Mouse (Mus musculus) left cerebral cortex, postnatal 10 days (tissue): ENCODE measurements at regions not wholly inside any gene's neighbourhood (a gene's known extent, or its start where the extent isn't known, plus 50 kb on each side); places are given as distances from the start of the nearest gene placed in this dataset.
A peak's percentile ranks its signal among the peaks of the same experiment; 100 is the strongest.

Experiments
- DNase-seq, 2 experiments: peaks; one replicate each; pipeline ENCODE4 v3.0.0; 2021 to 2022; ENCODE audit warnings: low spot score in 2 of 2, mixed read lengths in 1 of 2; ENCODE audit errors: extremely low spot score in 1 of 2
- intact Hi-C: fragments of 180-260 bp; cut with DNase I; formaldehyde crosslinking; loops from one replicate; pipeline ENCODE4 v1.15.1; 2025

DNA sequence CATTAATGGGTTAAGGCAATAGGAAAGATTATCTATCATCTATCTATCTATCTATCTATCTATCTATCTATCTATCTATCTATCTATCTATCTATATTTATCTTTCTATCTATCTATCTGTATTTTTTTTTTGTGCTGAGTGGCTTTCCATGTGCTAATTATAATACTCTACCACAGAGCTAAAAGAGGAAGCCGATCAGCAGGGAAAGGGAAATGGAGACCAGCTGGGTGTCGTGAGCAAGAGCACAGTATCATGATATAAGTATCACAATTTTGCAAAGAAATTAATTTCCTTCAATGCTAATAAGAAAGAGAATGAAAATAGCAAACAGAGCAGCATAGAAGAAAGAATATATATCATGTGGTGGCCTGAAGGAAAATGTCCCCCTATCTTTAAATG is 69.6 kb downstream of the Cldn1 start:
- intact Hi-C loops: no loop called here
- no peak for DNase-seq

DNA sequence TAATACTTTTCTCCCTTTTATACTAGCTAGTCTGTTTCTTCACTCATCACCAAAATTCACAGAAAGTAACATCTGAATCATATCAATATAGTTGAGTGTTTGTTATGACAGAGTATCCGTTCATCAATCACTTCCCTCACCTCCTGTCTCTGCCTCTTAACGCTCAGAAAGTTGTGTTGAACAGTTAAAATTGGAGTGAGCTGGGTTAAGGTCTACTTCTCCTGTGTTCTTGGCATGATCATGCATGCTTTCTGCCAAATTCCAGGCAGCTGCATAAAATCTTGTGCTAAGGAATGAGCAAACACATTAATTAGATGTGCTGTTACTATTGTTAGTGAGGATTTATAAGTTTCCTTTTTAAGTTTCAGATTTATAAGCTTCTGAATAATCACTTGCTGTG is 79.9 kb downstream of the Cldn1 start:
- DNase-seq: no peak
- intact Hi-C loops: no loop called here

DNA sequence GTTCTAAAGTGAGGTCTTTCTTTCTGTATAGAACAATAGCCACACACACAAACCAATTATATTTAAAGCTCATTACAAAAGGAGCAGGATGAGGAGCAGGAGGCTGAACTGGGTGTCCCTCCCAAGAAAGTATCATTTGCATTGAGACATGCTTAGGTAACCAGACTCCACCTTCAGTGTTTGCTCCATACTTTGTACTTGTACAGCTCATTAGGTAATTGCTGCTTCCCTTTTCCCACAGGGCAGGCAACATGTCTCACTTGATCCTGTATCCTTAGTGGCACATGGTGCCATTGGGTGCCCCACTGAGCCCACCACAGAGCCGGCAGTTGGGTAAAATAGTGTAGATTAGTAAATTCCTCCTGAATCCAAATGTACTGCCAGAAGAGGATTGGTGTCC is 86.0 kb downstream of the Cldn1 start:
- intact Hi-C loops: no loop called here
- no peak for DNase-seq

DNA sequence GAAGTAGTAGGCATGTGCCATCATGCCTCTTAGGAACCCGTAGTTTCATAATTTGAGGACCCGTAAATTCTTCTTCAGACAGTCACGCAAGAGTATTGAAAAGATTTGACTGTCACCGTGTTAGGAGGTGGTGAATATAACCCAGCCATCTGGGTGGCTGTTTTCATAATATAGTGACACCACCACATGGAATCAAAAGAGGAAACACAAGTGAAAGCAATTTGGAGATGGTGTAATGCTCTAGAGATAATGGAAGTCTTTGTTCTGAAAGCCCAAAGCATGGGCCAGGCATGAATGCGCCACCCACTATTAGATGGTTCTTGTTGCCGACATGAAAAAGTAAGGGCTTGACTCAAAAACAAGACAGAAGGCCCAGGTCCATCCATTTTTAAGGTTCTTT is 86.9 kb downstream of the Cldn1 start:
- no peak for DNase-seq
- intact Hi-C loops: no loop called here

DNA sequence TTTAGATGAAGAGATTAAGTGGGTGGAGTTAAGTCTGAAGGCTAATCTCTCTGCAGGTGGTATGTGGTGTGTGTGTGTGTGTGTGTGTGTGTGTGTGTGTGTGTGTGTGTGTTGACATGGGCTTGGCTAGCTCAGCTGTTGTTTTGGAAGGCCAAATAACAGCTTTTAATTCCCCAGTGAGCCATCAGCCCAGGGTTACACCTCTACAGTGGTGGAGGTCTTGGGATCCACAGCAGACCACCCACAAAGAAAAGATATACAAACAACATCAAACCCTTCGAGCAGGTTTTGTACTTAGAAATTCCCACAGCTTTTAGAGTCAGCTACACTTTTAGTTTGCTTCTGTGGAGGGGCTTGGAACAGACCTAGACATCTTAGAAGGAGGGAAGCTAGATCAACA is 89.2 kb downstream of the Cldn1 start:
- intact Hi-C loops: no loop called here
- DNase-seq: no peak

DNA sequence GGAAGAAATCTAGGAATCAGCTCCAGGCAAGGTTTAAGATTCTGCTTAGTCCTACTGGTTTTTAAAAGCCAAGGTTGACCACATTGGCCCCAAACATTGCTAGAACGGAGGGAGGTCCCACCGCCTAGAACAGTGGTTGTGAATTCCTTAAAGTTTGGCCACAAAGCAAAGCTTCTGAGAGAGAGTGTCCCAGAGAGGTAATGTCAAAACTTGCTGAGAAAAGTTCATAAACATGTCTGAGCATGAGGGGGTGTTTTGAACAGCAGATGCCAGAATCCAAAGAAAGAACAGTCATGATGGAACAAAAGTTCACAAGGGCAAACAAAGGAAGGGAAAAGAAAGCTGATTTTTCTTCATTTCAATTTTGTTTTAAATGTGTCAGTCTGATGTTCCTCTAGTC is 90.1 kb downstream of the Cldn1 start:
- DNase-seq: no peak
- intact Hi-C loops: no loop called here

DNA sequence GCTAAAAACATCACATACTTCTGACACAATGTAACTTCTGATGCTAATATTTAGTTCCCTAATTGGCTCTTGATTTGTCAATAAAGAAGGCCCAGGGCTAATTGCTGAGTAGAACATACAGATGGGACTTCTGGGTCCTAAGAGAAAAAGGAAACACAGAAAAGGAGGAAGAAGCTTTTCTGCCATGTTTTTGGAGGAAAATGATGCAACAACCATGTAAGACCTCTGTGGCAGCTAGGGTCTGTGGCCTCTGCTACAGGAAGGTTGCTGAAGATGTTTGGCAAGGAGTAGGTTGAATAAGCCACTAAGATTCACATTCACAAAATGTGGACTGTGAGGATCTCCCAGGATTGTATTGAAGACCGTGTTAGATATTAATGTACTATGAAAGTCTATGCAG is 94.9 kb downstream of the Cldn1 start:
- DNase-seq: no peak
- intact Hi-C loops: no loop called here

DNA sequence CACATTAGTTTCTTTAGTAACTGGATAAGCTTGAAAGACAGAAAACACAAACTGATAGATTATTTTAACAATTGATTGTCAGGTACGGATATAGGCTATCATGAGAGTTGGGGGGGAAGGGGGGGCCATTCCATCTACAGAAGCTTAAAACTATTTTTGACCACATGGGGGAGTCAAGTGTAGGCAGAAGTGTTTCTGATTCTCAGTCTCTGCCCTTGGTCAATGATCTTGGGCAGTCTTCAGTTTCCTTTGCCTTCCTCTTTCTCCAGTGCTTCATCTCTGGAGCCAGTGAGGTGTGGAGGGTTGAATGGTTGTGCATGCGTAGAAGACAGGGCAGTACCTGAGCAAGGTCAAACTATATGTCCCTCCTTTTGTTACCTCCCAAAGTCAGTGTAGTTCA is 118.8 kb downstream of the Cldn1 start:
- no peak for DNase-seq
- intact Hi-C loops: no loop called here

DNA sequence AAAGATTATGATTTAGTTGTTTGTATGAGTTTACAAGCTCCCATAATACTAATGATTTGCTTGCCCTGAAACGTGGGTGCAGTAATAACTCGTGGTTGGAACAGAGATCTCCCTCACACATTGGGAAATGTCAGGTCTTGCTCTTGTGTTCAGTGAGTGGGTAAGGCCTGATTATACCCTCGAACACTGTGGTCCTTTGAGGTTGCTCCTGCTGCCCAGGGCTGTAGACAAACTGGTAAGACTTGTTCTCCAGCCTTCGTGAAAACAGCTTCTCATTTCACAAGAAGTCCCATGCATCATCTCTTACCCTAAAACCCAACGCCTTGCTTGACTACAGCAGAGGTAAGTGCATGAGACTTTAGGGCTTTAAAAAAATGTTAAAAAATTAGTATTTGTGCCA is 119.9 kb downstream of the Cldn1 start:
- DNase-seq: no peak
- intact Hi-C loops: no loop called here

DNA sequence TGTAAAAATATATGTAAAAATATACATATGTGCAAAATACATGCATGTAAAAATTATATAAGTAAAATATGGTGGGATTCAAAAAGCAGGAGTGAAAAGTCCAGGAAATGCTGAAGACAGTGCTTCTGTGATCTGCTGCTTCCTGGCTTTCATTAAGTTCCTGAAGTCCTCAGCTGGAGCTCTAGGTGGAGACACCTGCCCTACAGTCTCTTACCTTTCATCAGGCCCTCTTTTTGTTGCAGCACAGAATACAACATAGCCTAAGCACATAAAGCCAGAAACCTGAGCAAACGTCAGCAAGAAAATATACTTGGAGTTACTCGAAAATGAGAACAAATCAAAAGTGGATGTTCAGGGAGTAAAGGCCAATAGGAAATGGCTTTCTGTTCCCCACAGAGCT is 120.6 kb downstream of the Cldn1 start:
- no peak for DNase-seq
- intact Hi-C loops: no loop called here

DNA sequence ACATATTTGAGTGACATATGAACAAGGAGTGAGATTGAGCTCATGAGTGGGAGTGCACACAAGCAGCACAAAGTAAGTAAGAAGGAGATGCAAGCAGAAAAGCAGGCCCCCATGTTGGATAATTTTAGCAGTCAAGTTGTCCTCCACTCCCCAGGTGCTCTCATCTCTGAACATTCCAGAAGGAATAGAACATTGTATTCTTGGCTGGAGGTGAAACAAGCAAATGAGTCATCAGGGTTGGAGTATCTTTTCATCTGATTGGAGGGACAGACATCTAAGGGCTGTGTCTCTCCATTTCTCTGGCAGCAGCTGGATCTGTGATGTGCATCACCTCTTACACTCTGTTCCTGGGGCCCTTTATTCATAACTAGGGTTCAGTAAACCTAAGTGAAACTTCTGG is 122.7 kb downstream of the Cldn1 start:
- intact Hi-C loops: no loop called here
- DNase-seq: no peak

DNA sequence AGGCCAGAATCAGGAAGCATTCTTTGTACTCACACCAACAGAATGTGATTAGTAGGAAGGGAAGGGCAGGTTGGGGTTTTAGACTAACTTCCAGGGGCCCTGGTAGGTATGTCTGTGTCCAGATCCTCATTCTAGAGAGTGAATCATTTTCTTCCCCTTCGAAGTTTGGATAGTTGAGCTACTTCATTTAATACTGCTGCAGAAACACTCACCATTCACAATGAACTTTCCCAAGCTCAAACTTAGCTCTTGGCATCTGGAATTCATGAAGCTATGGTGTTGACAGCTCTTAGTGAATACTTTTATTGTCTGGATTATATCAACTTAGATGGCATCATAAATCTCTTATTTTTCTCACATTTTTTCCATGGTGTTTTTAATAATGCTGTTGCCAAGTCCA is 123.7 kb downstream of the Cldn1 start:
- no peak for DNase-seq
- intact Hi-C loops: no loop called here

DNA sequence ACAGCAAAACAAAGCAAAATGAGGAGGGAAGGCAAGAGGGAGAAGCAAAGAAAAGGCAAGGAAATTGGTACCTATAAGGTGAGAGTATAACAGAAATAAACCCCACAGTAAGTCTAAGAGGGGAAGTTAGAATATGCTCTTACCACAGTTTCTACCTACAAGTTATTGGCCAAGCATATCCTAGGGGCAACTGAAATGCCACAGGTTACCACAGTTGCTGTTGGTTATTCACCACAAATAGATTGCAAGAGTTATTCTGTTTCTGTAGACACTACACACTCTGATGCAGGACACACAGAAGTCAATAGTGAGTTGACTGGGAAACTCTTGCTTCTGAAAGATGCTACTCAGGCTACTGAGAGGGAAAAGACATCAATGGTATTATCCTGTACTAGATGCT is 129.7 kb upstream of the P3h2 start:
- intact Hi-C loops: loop anchor here (10.0 kb wide), 3 partner anchors 290 to 1220 kb away; partner anchors contain the start of gene Tmem207
- no peak for DNase-seq

DNA sequence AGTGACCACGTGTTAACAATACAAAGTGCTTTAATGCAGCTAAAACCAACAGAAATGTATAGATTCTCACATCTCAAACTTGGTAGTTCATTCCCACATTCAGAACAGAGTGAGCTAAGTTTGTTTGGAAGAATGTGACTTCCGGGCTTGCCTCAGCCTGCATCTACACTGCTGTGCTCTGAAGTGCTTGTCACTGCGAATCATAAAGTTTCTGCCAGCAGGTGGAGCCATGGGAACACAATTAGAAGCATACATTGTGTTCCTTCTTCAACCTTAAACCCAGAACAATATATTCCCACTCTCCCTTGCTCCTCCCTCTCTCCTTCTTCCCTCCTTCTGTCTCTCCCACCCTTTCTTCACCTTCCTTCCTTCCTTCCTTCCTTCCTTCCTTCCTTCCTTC is 128.5 kb upstream of the P3h2 start:
- DNase-seq: peak; percentile 80 to 87
- intact Hi-C loops: loop anchor here (1.0 to 10.0 kb wide), 5 partner anchors 137 to 1221 kb away; partner anchors contain the start of genes Cldn1 and Tmem207

DNA sequence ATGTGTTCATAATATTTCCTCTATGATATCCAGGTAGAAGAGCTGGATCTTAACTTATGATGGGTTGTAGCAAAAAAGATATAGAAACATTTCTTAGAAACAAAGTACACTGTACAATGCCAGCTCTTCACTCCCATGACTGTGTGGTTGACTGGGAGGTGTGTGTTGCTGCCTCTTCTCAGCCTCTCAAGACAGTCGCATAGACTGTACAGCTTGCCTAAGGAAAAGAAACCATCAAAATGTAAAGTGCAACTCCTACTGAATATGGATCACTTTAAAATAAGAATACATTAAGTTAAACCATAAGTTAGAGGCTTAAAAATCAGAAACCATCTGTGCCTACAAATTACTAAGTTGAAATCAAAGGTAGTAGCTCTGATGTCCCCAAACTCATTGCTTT is 125.5 kb upstream of the P3h2 start:
- intact Hi-C loops: loop anchor here (5.0 to 10.0 kb wide), 4 partner anchors 294 to 1224 kb away; partner anchors contain the start of gene Tmem207
- DNase-seq: no peak

DNA sequence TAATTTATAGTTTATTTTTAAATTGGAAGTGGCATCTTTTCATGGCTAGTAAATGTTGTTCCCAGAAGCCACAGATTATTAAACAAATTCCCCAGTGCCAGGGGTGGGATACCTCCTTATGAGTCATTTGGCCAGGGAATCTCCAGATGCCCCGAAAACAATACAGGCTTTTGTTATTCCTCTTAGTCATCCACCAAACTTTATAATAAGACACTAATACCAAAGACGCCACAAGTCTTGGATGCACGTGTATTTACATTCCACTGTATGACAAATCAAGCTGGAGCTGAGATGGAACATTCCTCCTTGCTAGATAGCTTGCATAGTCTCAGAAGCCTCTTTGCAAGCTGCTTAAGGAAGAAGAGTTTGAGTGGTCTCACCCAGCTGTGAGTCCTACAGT is 105.8 kb upstream of the P3h2 start:
- DNase-seq: no peak
- intact Hi-C loops: no loop called here

DNA sequence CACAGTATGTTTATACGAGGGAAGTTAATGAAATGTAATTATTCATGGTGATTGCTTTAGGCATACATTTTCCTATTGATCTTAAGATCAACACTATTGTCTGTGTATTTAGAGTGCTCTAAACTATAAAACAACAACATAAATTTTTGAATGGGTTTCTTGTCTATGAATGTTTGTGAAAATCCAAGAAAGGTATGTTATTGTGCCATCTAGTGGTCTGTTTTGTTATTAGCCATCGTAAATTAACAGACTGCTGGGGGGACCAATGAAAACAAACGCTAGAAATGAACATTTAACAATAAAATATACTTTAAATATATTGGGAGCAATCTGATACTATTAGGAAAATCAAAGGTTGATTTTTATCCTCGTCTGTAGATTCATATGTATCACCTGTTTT is 93.5 kb upstream of the P3h2 start:
- DNase-seq: peak in 1 of 2 experiments; percentile 20

DNA sequence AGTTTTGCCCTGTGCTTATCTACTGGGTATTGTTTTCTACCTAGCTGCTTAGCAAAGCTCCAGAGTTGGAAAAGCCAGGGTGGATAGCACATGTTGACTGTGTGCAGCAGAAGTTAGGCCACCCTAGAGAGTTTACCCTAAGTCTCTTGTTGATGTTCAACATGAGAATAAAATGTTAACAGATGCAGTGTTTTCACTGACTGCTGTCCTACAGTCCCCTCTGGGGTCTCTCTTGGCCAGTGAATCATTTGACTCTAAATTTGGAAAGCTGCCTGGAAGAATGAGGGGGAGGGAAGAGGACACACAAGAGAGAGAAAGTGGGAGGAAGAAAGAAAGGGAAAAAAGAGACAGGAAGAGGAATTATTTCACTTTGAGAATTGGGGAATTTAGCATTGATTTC is 90.8 kb upstream of the P3h2 start:
- DNase-seq: no peak
- intact Hi-C loops: loop anchor here (5.0 to 10.0 kb wide), 3 partner anchors 92 to 214 kb away; partner anchors contain the start of gene P3h2

More for the DNA sequence above, 93.5 kb upstream of the P3h2 start:
- intact Hi-C loops: loop anchor here (2.0 to 10.0 kb wide), 4 partner anchors 94 to 232 kb away; partner anchors contain the start of gene P3h2

DNA sequence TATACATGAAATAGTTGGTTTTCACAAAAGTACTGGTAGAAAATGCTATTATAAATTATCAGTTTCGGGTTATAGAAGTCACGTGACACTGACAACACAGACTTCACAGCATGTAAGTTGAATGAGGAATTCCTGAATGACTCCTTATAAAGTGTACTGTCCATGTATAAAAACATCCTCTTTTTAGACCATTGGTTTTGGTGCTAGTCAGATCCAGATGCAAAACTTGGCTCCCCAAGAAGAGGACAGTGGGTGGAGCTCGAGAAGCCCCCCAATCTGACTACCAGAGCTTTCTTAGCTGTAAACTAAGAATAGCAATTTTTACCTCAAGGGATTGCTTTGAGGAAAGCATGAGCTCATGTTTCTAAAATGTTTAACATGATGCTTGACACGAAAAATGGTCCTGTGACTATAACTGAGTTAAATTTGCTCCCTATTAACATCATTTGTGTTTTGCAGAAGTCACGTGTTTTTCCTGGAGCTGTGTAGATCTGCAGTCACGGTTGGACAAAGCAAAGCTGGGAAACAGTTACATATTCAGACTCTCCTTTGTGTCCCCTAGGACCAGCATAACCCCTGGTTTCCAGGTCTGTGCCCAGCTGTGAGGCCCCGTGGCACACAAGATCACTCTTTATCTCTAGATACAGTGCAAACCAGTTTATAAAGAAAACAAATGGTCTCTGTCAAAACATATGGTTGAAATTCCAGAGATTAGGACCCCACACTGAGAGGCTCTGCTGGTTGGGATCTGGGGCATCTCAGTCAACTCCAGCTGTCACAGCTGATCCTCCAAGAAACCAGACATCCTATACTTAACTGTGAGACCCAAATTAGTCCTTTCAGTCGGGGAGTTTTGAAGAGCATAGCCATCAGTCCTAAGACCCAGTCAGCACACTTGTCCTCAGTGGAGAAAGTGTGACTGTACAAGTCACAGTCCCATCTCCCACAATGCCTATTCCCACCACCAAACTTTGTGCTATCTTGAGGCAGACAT is 80.0 kb upstream of the P3h2 start:
- intact Hi-C loops: no loop called here
- DNase-seq: no peak

DNA sequence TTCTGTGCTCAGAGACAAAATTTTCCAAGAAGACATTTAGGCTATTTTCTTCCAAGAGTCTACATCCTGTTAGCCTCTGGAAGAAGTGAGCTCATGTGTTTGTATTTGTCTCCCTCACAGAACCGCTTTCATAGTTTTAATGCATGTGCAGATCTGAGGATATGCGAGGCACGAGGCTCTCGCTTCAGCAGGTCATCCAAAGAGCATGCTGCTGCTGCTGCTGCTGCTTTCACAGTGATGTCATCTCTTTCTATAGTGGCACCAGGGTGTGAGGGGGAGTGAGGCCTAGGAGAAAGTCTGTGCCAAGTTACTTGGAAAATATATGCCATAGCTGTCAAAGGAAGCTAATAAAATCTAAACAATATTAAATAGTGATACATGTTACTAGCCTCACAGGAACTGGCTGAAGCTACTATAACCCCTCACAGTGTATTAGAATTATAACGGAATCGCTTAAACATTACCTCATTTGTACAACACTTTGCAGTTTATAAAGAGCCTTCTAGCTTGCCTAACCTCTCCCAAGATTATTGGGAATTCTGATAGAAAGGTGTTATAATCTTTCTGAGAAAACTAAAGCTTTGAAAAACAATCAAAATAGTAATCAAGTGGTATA is 79.2 kb upstream of the P3h2 start:
- DNase-seq: no peak
- intact Hi-C loops: no loop called here
